Mouse (Mus musculus): ENCODE measurements around the gene Ndc1.

DNA sequence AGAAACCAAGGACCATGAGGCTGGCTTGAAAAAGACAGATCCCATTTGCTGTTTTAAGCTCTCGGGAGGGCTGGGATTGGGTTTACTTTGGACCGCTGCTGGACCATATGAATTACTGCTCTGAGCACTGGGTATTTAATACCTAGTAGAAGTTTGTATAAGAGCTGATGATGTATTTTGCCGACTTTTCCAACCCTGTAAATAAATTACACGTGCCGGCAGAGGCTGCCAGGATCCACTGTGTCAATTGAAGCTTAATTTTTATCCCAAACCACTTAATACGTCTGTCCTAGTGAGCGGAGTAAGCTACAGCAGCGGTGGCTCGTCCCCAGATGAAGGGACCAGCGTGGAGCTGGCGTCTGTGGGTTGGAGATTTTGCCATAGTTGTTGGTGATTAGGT, 74.7 kb downstream of the Ndc1 start:
- TF ChIP-seq POLR2A (IDR thresholded peaks at IDR 0.05; ENCODE audit: insufficient read depth, low read length) (no peak), CTCF (IDR thresholded peaks at IDR 0.05; ENCODE audit: low read depth, low read length) (no peak), EP300 (IDR thresholded peaks at IDR 0.05; ENCODE audit: insufficient read depth, low read depth, low read length) (no peak)

All from ES-Bruce4 (cell line).